Mouse (Mus musculus): ENCODE results near the gene Vps53. TPM values are rescaled to one million over a fixed set of nuclear protein-coding genes. Genes with fewer than 3 reads are reported as not detected.

Gene Vps53
- polyA plus RNA-seq, 1 experiment from 2014 or later, result 41.7 TPM

GRCm38 (mm10) chr11:76160251-76160650 lies 19.2 kb downstream of the Vps53 start:
- Histone ChIP-seq H3K27me3 (no peaks in the 10 kb centered on the region), H3K4me2 (no peak overlapping the region), H3K36me3 (peaks cover 38% of the 10 kb centered on the region), H3K27ac (0 out of 2 replicates have a peak overlapping the region, but pooled peaks have one; percentile 37), H3K9ac (no peak overlapping the region), H3K9me3 (replicated peaks) (no peaks in the 10 kb centered on the region), H3K4me3 (replicated peaks) (no peak overlapping the region), H3K4me1 (peaks cover 10% of the 10 kb centered on the region; the same call in 1 of the 2 replicates)
- ATAC-seq (replicated peaks; ENCODE audit: low FRiP score), result no peak
- WGBS, result 31% methylated on average over 6 of the region's 6 CpGs

- ATAC-seq (replicated peaks; ENCODE audit: low FRiP score), result no peak
Measured at GRCm38 (mm10) chr11:76158375-76158774, 21.1 kb downstream of the Vps53 start.

GRCm38 (mm10) chr11:76154861-76155260 lies 24.6 kb downstream of the Vps53 start:
- H3K9me3 ChIP-seq (replicated peaks), result no peaks in the 10 kb centered on the region
- H3K36me3 ChIP-seq, result peaks cover 29% of the 10 kb centered on the region
- no peaks in the 10 kb centered on the region for H3K27me3 ChIP-seq
- no peak overlapping the region for H3K4me2 ChIP-seq
- no peak overlapping the region for H3K27ac ChIP-seq
- H3K4me1 ChIP-seq, result 0 out of 2 replicates have a peak, but pooled peaks cover 4% of the 10 kb centered on the region
- H3K4me3 ChIP-seq (replicated peaks), result no peak overlapping the region
- ATAC-seq (replicated peaks; ENCODE audit: low FRiP score), result no peak
- H3K9ac ChIP-seq, result no peak overlapping the region
- WGBS, result 90% methylated on average over 2 of the region's 2 CpGs

More at GRCm38 (mm10) chr11:76158375-76158774, 21.1 kb downstream of the Vps53 start:
- H3K27me3 ChIP-seq, result no peaks in the 10 kb centered on the region
- no peak overlapping the region for H3K4me3 ChIP-seq (replicated peaks)
- no peaks in the 10 kb centered on the region for H3K9me3 ChIP-seq (replicated peaks)
- H3K27ac ChIP-seq, result no peak overlapping the region
- no peak overlapping the region for H3K4me2 ChIP-seq
- WGBS, result 89% methylated on average over 2 of the region's 2 CpGs
- H3K4me1 ChIP-seq, result peaks cover 10% of the 10 kb centered on the region; the same call in 1 of the 2 replicates
- no peak overlapping the region for H3K9ac ChIP-seq
- H3K36me3 ChIP-seq, result peaks cover 43% of the 10 kb centered on the region

- Histone ChIP-seq H3K36me3 (peaks cover 31% of the 10 kb centered on the region), H3K4me3 (replicated peaks) (no peak overlapping the region), H3K27ac (no peak overlapping the region), H3K4me2 (no peak overlapping the region), H3K9ac (no peak overlapping the region), H3K9me3 (replicated peaks) (no peaks in the 10 kb centered on the region), H3K4me1 (0 out of 2 replicates have a peak, but pooled peaks cover 4% of the 10 kb centered on the region), H3K27me3 (no peaks in the 10 kb centered on the region)
- WGBS, result 94% methylated on average over 2 of the region's 2 CpGs
- no peak for ATAC-seq (replicated peaks; ENCODE audit: low FRiP score)
Measured at GRCm38 (mm10) chr11:76154200-76154599, 25.2 kb downstream of the Vps53 start.

- Histone ChIP-seq H3K4me2 (no peak overlapping the region), H3K4me3 (replicated peaks) (no peak overlapping the region), H3K9ac (no peak overlapping the region), H3K4me1 (0 out of 2 replicates have a peak, but pooled peaks cover 4% of the 10 kb centered on the region), H3K27me3 (no peaks in the 10 kb centered on the region), H3K27ac (no peak overlapping the region), H3K9me3 (replicated peaks) (no peaks in the 10 kb centered on the region), H3K36me3 (peaks cover 31% of the 10 kb centered on the region)
- no peak for ATAC-seq (replicated peaks; ENCODE audit: low FRiP score)
- WGBS, result 86% methylated on average over 5 of the region's 5 CpGs
Measured at GRCm38 (mm10) chr11:76153236-76153951, 26.1 kb downstream of the Vps53 start.

- H3K36me3 ChIP-seq, result peaks cover 19% of the 10 kb centered on the region
- H3K4me1 ChIP-seq, result 0 out of 2 replicates have a peak, but pooled peaks cover 9% of the 10 kb centered on the region
- H3K9me3 ChIP-seq (replicated peaks), result no peaks in the 10 kb centered on the region
- no peak overlapping the region for H3K4me2 ChIP-seq
- H3K4me3 ChIP-seq (replicated peaks), result no peak overlapping the region
- H3K27ac ChIP-seq, result peak overlapping the region; percentile 11; the same call in 1 of the 2 replicates
- H3K27me3 ChIP-seq, result no peaks in the 10 kb centered on the region
- H3K9ac ChIP-seq, result no peak overlapping the region
- no peak for ATAC-seq (replicated peaks; ENCODE audit: low FRiP score)
- WGBS, result 22% methylated on average over 4 of the region's 4 CpGs
Measured at GRCm38 (mm10) chr11:76150980-76151379, 28.5 kb downstream of the Vps53 start.

- H3K4me3 ChIP-seq (replicated peaks), result no peak overlapping the region
- 0 out of 2 replicates have a peak, but pooled peaks cover 2% of the 10 kb centered on the region for H3K36me3 ChIP-seq
- H3K9me3 ChIP-seq (replicated peaks), result no peaks in the 10 kb centered on the region
- no peak overlapping the region for H3K4me2 ChIP-seq
- no peak for ATAC-seq (replicated peaks; ENCODE audit: low FRiP score)
- no peak overlapping the region for H3K9ac ChIP-seq
- H3K27ac ChIP-seq, result peak overlapping the region; percentile 3; the same call in 1 of the 2 replicates
- 0 out of 2 replicates have a peak, but pooled peaks cover 9% of the 10 kb centered on the region for H3K4me1 ChIP-seq
- no peaks in the 10 kb centered on the region for H3K27me3 ChIP-seq
- 77% methylated on average over 8 of the region's 8 CpGs for WGBS
Measured at GRCm38 (mm10) chr11:76148055-76149008, 31.1 kb downstream of the Vps53 start.

- 88% methylated on average over 8 of the region's 8 CpGs for WGBS
- Histone ChIP-seq H3K27me3 (no peaks in the 10 kb centered on the region), H3K4me2 (no peak overlapping the region), H3K4me3 (replicated peaks) (no peak overlapping the region), H3K36me3 (0 out of 2 replicates have a peak, but pooled peaks cover 2% of the 10 kb centered on the region), H3K9me3 (replicated peaks) (no peaks in the 10 kb centered on the region), H3K4me1 (0 out of 2 replicates have a peak, but pooled peaks cover 9% of the 10 kb centered on the region), H3K27ac (no peak overlapping the region), H3K9ac (no peak overlapping the region)
- no peak for ATAC-seq (replicated peaks; ENCODE audit: low FRiP score)
Measured at GRCm38 (mm10) chr11:76146187-76147010, 33.0 kb downstream of the Vps53 start.

GRCm38 (mm10) chr11:76145169-76145568 lies 34.3 kb downstream of the Vps53 start:
- no peak for ATAC-seq (replicated peaks; ENCODE audit: low FRiP score)
- Histone ChIP-seq H3K4me1 (0 out of 2 replicates have a peak, but pooled peaks cover 5% of the 10 kb centered on the region), H3K9ac (no peak overlapping the region), H3K9me3 (replicated peaks) (no peaks in the 10 kb centered on the region), H3K27me3 (no peaks in the 10 kb centered on the region), H3K36me3 (0 out of 2 replicates have a peak, but pooled peaks cover 2% of the 10 kb centered on the region), H3K27ac (no peak overlapping the region), H3K4me2 (no peak overlapping the region), H3K4me3 (replicated peaks) (no peak overlapping the region)
- 92% methylated on average over 1 of the region's 1 CpGs for WGBS

GRCm38 (mm10) chr11:76144386-76144785 lies 35.1 kb downstream of the Vps53 start:
- no peaks in the 10 kb centered on the region for H3K9me3 ChIP-seq (replicated peaks)
- H3K9ac ChIP-seq, result no peak overlapping the region
- no peak overlapping the region for H3K4me3 ChIP-seq (replicated peaks)
- H3K27me3 ChIP-seq, result no peaks in the 10 kb centered on the region
- H3K27ac ChIP-seq, result no peak overlapping the region
- ATAC-seq (replicated peaks; ENCODE audit: low FRiP score), result no peak
- H3K36me3 ChIP-seq, result 0 out of 2 replicates have a peak, but pooled peaks cover under 1% of the 10 kb centered on the region
- H3K4me1 ChIP-seq, result 0 out of 2 replicates have a peak, but pooled peaks cover 5% of the 10 kb centered on the region
- H3K4me2 ChIP-seq, result no peak overlapping the region
- 91% methylated on average over 8 of the region's 8 CpGs for WGBS

- H3K27me3 ChIP-seq, result no peaks in the 10 kb centered on the region
- no peak overlapping the region for H3K9ac ChIP-seq
- H3K4me3 ChIP-seq (replicated peaks), result no peak overlapping the region
- no peaks in the 10 kb centered on the region for H3K9me3 ChIP-seq (replicated peaks)
- no peak for ATAC-seq (replicated peaks; ENCODE audit: low FRiP score)
- H3K4me1 ChIP-seq, result no peaks in the 10 kb centered on the region
- WGBS, result 72% methylated on average over 3 of the region's 3 CpGs
- no peak overlapping the region for H3K27ac ChIP-seq
- no peak overlapping the region for H3K4me2 ChIP-seq
- H3K36me3 ChIP-seq, result peaks cover 46% of the 10 kb centered on the region
Measured at GRCm38 (mm10) chr11:76137996-76138395, 41.5 kb downstream of the Vps53 start.

Data from kidney, embryonic 15.5 days (tissue).